Mouse (Mus musculus): ENCODE measurements around the gene Ccdc70.

GRCm38 (mm10) chr8:21946462-21946861 lies 23.1 kb upstream of the Ccdc70 start, which contains the start of gene Defb13:
- TF ChIP-seq CTCF (IDR thresholded peaks at IDR 0.05; ENCODE audit: borderline replicate concordance, insufficient read depth, low read depth, low read length), result no peak
- no peak for TF ChIP-seq POLR2A (IDR thresholded peaks at IDR 0.05; ENCODE audit: borderline replicate concordance, insufficient read depth, low read length)
